Mouse (Mus musculus) frontal cortex, adult 2 months (tissue): ENCODE results near the gene Galntl6. TPM values are rescaled to one million over a fixed set of nuclear protein-coding genes. Genes with fewer than 3 reads are reported as not detected.

Experiments
- DNase-seq, 2 experiments: peaks; one replicate each; pipeline ENCODE4 v3.0.0; 2022; ENCODE audit warnings: low spot score in 1 of 2; ENCODE audit errors: extremely low spot score in 1 of 2
- polyA plus RNA-seq: library from polyadenylated mRNA; depleted of rRNA; stranded (reverse); fragments of >200 nt; gene quantifications from 2 replicates; pipeline ENCODE4 v1.2.3, GENCODE M21; 2012

The Galntl6 gene
- polyA plus RNA-seq, 1 experiment: 16.0 TPM

DNA sequence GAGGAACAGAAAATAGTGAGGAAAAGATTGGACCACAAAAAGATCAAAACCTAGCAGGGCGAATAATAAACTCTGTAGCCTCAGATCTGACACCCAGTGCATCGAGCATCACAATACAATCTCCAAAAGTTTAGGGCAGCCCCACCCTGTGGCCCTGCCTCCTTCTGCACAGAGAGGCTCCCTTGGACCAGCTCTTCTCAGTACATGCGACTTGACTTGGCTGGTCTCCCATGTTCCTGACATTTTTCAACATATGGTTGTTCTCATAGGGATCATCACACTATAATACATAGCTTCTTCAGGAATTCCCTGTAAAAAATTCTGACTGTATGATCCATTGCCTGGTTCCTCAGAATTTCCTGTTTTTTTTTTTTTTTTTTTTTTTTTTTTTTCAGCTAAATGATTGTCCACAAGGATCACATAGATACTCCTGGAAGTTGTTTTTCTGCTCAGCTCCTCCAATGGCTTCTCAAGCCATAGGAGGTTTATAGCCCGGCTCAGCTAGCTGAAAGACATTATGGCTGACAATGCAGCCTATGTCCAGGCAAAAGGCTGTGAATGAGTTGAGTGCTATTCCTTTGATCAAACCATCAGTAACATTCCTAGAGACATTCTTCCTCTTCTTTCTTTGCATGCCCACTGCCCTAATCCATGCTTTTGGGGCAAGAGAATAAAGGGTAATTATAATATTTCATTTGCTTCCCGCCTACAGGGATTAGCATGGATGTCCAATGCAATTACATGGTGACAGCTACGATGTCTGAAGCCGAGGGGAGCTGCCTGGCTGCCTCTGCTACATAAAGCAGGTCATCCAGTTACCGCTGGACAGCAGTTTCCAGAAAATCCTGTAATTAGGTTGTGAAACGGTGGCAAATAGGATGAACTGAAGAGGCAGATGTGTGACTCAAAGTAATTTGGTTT lies 993.5 kb downstream of the Galntl6 start:
- no peak for DNase-seq

DNA sequence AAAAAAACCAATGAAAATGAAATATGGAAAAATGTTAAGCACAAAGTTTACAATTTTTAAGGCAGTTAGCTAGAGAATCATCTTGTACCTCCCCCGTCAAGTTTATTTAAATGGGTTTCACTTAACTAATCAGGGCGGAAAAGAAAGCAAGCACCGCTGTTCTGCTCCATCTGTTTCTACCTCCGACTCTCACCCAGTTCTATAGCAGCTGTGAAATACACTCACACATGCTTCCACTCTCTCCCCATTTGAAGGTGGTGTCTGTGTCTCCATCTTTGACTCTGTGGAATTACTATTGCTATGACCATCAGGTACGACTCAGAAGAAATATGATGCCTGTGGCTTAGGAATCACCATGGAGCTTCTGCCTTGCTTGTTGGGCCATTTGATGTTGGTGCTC lies 1019.1 kb downstream of the Galntl6 start:
- peak in 1 of 2 experiments; percentile 46 for DNase-seq

DNA sequence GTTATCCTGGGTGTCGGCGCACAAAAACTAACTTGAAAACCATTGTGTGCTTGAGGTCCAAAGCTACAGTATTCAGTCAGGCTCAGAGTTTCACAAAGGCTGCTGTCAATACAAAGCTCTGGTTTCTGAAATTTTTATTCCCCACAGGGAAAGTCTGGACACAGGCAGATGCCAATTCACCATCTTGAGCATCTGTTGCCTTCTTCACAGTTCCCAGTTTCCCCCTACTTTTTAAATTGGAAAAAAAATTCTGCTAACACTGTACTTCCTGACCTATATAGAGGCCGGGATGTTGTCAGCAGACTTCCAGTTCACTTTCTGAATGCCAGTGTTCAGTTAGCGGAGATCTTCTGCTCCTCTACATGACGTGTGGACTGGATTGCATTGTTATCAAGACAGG lies 1020.3 kb downstream of the Galntl6 start:
- DNase-seq: no peak

DNA sequence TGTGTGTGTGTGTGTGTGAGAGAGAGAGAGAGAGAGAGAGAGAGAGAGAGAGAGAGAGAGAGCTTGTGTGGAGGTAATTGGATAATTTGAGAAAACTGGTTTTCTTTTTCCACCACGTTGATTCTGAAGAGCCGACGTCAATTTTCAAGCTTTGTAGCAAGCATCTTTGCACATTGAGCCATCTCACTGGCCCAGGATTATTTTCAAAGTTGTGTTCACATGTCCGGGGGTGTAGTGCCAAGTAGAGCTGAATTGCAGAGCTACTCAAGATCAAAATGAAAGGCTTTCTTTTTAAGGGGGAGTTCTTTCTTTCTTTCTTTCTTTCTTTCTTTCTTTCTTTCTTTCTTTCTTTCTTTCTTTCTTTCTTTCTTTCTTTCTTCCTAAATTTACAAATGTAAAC lies 1022.3 kb downstream of the Galntl6 start:
- DNase-seq: peak in 1 of 2 experiments; percentile 73

DNA sequence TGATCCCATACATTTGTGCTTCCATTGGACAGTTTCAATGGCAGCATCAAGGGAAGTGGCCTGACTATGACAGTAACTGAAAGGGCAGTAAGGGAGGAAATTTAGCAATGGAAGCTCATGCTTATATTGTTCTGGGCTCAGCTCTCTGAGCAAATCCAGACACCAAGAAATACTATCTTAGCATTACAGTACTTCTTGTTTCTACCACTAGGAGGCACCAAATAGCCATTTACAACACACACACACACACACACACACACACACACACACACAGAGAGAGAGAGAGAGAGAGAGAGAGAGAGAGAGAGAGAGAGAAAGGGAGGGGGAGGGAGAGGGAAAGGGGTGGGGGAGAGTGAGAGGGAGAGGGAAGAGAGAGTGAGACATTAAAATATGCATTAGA lies 1023.6 kb downstream of the Galntl6 start:
- no peak for DNase-seq

DNA sequence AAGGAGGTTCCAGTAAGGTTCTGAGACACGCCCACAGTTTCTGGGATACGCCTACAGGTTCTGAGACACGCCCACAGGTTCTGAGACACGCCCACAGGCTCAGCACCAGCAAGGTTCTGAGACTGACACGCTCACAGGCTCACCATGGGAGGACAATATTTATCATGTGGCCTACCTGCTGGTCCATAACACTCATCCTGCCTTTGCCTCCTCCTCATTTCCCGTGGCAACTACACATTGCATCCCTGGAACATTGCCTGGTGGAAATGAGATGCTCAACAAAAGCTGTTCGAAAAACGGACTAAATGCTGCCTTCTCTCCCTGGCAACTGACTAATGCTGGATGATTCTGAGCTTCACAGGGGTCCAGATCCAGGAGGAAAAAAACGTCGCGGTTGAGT lies 1033.0 kb downstream of the Galntl6 start:
- DNase-seq: peak; percentile 34 to 76

DNA sequence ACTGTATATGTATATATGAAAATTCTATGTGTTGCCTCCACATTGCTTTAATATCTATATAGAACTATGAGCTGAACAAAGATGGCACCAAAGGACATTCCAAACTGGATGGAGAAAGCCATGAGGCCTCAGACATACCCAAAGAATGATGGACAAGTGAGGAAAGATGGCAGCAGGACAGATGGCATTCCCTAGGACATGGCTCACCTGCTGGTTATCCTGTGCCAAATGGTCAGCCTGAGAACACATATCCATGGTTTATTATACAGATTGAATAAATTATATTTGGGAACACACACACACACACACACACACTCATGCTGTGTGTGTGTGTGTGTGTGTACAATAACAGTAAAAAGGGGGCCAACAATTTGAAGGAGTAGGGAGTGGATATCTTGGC lies 1063.4 kb downstream of the Galntl6 start:
- DNase-seq: no peak

DNA sequence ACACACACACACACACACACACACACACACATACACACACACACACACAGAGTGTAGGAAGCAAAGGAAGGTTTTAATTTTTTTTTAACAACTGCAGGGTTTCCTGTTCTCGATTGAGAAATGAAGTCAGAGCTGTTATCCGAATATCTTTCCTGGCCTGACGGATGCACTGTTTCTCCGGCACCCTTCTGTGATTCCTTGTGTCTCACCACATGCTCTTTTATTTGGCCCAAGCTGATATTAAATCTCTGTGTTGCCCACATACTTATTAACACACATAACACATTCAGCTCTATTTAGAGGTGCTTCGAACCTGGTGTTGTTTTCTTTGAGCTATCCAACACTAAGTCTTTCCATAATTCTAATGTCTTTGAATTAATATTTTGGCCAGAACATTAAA lies 1069.0 kb downstream of the Galntl6 start:
- DNase-seq: no peak

DNA sequence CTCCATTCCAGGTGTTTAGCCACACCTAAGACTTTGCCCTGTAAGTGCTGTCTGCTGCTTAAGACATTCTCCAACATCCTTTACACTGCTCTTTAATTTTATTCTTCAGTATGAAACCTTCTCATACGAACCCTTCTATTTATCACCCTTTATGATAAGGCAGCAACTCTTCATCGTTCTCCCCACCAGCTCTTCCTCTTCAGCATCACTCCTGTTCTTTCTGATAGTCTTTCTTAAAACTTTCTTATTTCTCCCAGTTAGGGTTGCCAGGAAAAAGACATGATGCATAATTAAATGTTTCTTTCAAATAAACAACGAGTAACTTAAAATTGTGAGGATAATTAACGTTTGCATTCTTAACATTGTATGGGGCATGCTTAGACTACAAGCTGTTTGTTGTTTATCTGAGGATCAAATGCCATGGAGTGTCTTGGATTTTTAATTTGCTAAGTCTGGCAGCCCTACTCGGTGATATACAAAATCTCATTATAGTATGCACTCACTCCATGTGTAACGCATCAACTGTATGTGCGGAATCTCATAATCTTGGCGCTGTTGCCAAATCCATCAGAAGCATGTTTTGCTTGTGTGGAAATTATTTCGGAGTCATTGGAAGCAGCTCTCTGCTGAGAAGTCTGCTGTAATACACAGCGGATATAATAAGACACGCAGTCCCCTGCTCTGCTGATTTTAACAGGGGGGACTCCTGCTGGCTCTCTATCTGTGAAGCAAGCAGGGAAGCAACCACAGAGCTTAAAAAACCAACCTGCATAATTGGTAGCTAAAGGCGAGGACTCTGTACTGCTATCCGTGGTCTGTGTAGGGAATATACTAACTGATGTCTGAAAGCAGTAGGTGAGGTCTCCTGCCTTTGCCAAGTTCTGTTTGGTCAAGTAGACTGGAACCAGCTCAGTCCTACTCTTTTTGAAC lies 1069.7 kb downstream of the Galntl6 start:
- peak in 1 of 2 experiments; percentile 9 for DNase-seq

DNA sequence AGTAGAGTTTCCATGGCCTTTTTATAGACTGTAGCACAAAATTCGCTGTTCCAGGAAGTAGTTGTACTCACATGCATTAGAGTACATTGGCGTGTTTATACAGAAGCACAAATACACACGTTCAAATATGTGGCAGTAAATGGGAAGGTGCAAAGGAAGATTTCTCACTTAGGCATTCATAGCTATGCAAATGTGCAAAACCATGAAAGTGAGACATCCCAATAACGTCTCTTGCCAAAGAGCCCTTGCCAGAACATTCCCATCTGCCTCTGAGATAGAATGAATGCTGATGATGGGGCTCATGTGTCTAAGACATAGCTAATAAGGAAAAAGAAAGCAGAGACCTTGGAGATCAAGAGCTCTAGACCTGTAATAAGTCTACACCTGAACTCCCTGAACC lies 1071.0 kb downstream of the Galntl6 start:
- peak in 1 of 2 experiments; percentile 50 for DNase-seq

DNA sequence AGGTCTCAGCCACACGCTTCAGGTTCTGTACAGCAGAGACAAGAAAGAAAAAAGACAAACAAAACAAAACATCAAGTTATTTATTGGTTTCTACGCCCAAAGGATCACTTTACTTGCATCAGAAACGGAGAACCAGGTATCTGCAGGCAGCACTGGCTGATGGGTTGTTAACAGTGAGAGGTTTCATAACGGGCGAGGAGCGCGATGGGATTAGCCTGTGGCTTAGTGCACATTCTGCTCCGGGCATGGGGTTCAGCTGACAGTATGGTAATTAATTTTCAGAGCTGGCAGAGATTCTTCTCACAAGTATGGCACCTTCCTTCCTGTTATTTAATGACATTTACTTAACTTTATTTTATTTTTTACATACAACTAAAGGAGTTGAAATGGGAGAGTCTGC lies 1075.1 kb downstream of the Galntl6 start:
- no peak for DNase-seq

DNA sequence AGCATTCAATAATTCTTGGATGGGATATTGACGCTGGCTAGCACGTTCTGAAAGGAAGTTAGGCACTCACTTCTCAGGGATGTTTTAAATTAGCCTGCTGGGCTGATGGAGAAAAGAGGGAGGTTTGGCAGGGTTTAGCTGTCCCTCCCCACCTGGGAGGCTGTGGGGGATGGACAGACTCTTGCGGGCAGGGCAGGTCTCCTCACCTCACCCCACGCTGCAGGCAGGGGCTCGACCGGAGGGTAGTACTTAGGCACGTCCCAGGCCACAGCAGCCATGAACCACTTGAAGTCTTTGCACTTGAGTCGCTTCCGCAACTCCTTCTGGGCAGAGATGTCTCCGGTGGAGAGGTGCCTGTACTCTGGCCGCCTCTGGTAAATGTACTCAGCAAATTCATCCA lies 1075.5 kb downstream of the Galntl6 start:
- no peak for DNase-seq

DNA sequence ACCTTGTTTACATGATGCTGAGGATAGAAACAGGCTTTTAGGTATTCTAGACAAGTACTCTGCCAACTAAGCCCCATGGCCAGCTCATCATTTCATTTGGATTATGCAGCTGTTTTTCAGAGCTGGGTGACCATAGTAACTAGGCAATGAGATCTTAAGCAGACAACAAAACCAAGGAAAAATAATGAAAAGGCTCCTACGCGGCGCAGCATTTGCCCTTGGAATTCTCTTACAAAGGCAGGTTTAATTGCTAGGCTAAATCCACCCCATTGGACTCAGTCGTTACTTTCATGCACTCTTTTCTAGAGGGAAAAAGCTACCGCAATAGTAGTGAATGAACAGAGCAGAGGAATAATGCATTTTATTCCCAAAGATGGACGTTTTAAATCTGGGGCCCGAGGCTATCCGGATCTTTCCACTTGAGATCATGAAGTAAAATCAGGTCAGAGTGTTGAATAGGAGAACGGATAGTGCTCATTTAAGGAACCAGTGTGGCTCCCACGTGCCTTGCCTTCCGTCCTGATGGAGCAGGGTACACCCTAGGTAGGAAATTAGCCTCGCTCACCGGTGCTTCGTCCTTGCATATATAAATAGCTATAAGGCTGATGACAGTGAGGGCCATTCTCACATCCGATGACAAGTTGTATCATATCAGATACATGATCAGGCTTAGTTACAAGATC lies 1076.1 kb downstream of the Galntl6 start:
- DNase-seq: no peak

DNA sequence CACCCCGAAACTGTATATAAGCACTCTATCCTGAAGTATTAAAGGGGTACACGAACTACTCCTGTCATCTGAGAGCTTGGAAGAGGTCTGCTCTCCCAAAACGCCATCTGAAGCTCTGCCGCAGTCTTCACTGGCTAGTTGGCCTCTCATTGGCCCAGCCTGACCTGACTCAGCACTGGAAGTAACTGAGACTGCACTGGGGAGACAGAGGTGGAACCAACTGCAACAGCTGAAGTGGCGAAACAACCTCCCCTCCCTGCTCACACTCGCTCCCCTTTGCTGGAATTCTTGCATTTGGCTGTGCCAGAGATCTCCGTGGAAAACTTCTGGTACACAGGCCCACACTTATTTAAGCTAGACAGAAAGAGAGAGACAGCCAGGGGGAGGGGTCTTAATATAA lies 1089.3 kb downstream of the Galntl6 start:
- DNase-seq: no peak

DNA sequence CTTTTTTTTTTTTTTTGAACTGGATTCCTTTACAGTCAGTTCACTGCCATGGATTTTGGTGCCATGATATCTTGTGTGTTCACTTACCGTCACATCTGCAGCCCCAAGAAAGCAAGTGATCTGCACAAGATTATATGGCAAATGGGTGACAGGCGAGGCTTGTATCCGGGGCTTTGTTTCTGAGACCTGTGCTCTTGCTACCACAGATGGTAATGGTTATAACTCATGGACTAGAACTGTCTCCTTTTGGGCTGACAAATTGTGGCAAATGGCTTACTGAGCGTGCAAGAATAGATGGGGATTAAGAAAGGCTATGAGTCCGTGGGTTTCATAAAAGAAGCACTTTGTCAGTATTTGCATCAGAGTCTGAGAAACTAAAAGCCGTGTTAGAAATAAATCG lies 1096.4 kb downstream of the Galntl6 start:
- DNase-seq: no peak

DNA sequence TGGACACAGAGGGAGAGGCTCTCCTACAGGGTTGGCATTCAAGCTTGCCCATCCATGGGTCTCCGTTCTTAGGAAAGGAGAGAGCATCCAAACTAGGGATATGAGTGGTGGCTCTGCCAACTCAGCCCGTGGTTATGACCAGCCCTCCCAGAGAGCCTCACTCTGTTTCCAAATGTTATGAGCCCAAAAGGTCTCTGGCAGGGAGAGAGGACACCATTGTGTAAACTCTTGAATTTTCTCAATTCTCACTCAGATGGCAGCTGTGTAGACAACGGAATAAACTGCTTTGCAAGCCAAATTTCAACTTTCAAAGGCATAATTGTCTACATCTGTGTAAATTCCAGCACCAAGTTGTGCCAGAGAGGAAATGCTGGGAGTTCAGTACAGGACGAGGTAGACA lies 1105.4 kb downstream of the Galntl6 start:
- no peak for DNase-seq

DNA sequence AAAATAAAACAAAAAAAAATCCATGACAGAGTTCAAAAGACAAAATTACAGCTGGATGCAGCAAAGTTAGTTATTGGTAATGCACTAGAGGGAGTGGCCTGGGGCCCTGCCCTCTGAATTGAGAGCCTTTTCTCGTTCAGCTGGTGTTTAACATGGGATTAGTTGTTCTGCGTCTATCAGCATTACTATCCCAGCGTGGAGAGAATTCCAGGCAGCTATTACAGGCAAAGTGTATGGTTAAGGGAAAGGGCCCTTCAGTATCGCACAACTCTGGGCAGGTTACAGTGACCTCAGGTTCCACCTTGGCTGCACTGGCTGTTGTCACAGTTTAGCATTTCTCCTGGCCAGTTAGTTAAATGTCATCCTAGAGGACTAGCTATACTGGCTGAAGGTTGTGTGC lies 1107.3 kb downstream of the Galntl6 start:
- DNase-seq: no peak

DNA sequence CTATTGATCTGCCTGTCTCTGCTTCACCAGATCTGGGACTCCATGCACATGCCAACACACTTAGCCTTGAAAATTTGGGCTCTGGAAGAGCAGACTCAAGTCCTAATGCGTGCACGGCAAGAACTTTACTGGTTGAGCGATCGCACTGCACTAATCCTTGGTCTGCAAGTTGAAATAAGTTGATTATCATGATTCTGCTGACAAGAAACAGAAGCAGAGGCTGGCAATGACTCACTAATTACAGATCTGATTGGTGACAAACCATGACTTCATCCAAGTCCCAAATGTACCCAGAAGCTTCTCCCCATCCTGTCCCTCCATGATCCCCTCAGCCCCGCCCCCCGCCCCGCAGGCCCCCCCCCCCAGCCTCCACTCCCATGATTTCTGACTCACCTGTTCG lies 1108.6 kb downstream of the Galntl6 start:
- DNase-seq: no peak

DNA sequence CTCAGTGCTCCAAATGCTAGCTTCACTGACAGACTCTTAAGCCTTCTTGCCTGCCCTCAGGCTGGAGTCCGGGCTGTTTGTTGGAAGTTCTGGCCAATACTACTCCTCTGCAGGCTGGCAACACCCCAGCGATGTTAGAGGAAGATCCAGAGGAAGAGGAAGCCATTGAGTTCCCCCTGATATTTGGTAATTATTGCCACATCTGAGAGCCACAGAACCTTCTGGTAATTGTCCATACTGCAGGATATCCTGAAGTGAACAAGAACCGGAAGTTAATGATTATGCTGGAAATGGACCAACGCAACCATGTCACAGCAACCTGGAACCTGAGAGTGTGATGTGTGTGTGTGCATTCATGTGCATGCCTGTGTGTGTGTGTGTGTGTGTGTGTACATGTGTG lies 1111.2 kb downstream of the Galntl6 start:
- DNase-seq: no peak

DNA sequence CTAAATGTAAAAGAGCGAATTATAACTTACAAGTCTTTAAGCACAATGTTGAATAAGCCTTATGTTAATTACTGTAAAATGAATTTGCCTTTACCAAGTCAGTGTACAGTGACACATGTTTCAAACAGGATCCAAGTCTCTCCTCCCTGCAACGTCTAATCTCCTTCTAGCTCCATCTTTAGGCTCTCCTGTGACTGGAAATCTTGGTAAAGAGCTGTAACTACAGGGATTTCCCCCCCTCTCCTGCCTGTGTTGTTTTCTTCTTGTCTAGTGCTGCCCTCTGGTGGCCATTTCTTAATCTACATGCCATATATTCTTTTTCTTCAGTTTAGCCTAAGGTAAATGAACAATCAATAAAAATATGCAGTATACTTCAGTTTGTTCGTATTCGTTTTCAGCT lies 1112.1 kb downstream of the Galntl6 start:
- DNase-seq: peak; percentile 83 to 97

DNA sequence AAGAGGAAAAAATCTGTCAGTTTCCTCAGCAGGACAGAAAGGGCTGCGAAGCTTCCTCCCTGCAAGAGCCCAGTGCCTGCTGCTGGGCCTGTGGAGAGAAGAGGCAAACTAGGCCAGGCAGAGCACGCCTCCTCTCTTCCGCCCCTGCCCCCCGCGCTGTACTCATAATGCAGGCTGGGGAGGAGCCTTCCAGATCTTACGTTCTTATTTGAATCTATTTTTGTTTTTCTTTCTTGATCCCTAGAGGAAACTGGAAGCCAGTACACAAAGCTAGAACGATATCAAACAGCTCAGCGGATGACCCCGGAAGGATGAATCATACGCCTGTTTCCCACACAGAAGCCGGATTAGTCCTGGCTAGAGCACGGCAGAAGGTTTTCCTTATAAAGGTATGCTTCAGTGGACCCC lies 1112.6 kb downstream of the Galntl6 start:
- peak; percentile 17 to 70 for DNase-seq
